Mouse (Mus musculus) spleen, postnatal 14 days (tissue): ENCODE results near the gene 1190005I06Rik.

Source experiments
- DNase-seq, 2 experiments: peaks; one replicate each; pipeline ENCODE4 v3.0.0; 2021 to 2022; ENCODE audit warnings: low spot score in 2 of 2

1190005I06Rik gene

DNA sequence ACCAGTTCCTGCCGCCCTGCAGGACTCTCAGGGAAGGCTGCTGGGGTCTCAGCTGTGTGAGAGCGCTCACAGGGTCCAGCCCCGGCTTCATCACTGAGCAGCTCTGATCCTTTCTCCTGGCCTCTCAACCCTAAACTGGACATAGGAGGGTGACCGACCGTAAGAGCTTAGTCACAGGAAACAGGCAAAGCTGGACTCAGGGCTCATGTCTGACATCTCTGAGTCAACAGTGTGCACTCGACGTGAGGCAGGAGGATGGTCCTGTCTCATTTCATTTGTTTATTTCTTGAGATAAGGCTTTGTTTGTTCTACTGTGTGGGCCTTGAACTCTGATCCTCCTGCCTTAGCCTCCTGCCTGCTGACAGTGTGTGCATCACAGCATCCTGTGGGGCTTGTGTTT lies 27.0 kb downstream of the 1190005I06Rik start:
- DNase-seq, result no peak

- DNase-seq, result no peak
These were observed 27.9 kb downstream of the 1190005I06Rik start for GRCm38 (mm10) chr8:120619235-120620180.

DNA sequence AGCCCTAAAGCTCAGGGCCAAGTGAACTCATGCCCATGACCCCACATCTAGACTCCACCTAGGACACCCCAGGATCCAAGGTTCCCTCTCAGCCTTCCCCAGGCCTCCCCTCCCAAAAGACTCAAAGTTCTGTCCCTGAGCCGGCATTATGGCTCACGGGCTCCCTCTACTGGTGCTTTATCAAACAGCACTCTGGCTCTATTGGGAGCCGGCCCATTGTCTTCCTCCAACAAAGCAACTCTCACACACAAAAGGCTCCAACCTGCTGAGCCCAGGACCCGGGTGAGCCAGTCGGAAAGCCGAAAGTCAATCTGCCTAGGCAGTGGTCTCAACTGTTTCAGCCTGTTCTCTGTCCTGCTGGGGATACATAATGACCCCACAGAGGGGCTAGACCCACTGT lies 29.3 kb downstream of the 1190005I06Rik start:
- DNase-seq, result peak; percentile 27 to 55

GRCm38 (mm10) chr8:120616663-120617626 lies 30.5 kb downstream of the 1190005I06Rik start:
- DNase-seq, result no peak

- no peak for DNase-seq
These were observed 32.9 kb downstream of the 1190005I06Rik start for GRCm38 (mm10) chr8:120614491-120614890.

GRCm38 (mm10) chr8:120610824-120611223 lies 36.6 kb downstream of the 1190005I06Rik start:
- DNase-seq, result no peak

- peak; percentile 58 to 77 for DNase-seq
These were observed 39.5 kb downstream of the 1190005I06Rik start for GRCm38 (mm10) chr8:120607885-120608284.

- no peak for DNase-seq
These were observed 40.0 kb downstream of the 1190005I06Rik start for GRCm38 (mm10) chr8:120607460-120607859.

DNA sequence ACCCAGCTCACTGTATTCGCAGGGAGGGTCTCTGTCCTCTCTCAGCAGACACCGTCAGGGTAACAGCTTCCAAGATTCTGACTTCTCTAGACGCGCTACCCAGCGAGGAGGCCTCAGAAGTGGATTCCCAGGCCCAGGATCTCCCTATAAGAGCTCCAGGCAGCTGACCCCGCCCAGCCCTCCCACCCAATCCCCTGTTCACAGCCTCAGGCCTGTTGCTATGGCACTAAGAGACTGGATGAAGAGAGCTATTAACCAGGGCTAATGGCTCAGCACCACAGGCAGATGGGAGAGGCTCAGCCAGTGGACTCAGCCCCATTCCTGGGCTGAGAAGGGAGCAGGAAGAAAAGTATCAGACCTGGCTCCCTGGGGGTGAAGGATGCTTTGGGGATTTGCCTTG lies 44.8 kb downstream of the 1190005I06Rik start:
- no peak for DNase-seq

DNA sequence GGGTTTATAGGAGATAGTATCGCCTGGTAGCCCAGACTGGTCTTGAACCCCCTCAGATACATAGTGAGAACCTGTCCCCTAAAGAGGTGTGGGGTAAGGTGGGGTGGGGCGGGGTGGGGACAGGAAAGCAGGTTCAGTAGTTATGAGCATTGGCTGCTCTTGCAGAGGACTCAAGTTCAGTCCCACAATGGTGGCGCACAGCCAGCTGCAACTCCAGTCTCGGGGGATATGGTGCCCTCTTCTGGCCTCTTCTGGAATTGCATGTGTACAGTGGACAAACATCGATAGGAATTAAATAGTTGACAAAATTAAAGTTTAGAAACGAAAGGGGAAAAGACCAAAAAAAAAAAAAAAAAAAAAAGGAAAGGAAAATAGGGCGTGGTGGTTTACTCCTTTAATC lies 47.9 kb downstream of the 1190005I06Rik start:
- peak; percentile 59 to 79 for DNase-seq

- DNase-seq, result no peak
These were observed 48.9 kb downstream of the 1190005I06Rik start for GRCm38 (mm10) chr8:120598579-120598978.

DNA sequence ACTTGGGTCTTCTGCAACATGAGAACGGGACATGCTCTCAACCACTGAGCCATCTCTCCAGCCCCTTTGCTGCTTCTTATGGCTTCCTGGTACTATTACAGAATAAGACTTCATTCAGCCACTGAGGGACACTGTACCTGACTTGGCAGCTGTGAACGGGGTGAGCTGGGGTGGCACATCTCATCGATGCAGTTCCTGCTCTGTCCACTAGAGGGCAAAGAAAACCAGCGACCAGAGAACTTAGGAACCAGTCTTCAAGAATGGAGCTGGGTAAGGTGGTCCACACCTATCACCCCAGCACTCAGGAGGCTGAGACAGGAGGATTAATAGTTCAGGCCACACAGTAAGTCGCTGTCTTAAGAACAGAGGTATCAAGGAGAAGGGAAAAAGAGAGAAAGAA lies 51.5 kb downstream of the 1190005I06Rik start:
- peak in 1 of 2 experiments; percentile 60 for DNase-seq

DNA sequence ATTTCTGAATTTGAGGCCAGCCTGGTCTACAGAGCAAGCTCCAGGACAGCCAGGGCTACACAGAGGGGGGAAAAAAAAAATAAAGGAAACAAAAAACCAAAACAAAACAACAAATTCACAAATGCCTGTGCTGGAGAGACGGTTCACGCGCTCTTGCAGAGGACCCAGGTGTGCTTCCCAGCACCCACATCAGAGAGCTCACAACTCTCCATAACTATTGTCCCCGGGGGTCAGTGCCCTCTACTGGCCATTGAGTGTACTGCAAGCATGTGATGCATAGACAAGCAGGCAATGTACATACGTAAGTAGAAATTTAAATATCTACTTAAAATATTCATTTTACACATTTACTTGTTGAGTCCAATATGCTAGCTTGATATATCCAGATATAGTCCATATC lies 52.9 kb downstream of the 1190005I06Rik start:
- no peak for DNase-seq

GRCm38 (mm10) chr8:120591587-120592292 lies 55.7 kb downstream of the 1190005I06Rik start:
- DNase-seq, result no peak

GRCm38 (mm10) chr8:120589921-120590320 lies 57.5 kb downstream of the 1190005I06Rik start:
- DNase-seq, result no peak

DNA sequence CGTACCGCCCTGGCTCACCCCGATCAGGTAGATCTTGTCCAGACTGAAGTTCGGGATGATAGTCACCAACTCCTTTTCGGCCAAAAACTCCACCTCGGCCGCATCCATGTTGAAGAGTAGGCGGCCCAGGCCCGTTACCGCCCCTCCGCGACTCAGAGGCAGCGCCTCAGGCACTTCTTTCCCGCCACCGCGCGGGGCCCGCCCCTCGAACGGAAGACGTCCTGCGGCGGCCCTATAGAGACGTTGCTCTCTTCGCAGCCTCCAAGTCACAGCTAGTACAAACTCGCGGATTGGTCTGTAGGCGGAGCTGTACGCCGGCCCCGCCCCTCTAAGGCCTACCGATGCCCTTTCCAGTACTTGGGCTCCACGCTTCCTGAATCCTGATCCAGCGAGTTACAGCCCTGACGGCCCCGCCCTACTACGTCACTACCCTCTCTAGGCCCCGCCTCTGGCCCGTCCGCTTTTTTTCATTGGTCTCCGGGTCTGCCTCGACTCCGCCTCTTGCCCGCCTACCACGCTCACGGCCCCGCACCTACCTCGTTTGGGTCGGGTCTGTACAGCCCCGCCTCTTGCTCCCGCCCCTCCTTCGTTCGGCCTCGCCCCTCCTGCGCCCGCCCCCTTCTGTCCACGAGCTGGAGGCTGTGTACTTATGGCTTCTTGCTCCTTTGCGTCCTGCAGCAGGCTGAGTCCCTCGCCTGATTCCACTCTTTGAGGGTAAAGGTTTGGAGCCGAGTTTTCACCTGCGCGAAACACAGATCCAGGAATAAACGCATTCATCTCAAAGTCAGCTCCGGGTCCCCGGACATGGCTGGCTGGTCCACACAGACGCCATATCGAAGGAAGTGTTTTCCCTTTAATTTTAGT lies 58.3 kb downstream of the 1190005I06Rik start, which contains the start of gene Gins2:
Gene Gins2 (minus strand): TSS at position 397 of the 864 bp plus-strand sequence.
- peak; percentile 96 to 97 for DNase-seq

- no peak for DNase-seq
These were observed 61.9 kb downstream of the 1190005I06Rik start for GRCm38 (mm10) chr8:120585521-120585920.

DNA sequence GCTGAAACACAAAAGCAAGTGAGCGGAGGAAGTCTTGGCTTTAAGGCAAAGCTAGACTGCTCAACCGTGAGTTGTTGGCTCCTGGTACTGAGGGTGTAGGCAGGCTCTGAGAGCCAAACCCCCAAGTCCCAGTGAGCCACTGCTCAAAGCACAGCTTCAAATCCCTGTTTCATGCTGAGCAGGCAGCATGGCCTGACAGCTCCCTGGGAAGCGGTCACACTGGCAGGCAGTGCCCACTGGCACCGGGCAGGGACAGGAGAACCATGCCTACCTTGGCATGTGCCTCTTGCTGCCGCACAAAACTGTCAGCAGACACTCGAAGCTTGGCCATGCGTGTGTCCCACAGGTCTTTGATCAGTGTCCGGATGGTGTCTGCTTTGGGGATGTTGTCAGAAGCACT lies 65.6 kb downstream of the 1190005I06Rik start:
- DNase-seq, result no peak

DNA sequence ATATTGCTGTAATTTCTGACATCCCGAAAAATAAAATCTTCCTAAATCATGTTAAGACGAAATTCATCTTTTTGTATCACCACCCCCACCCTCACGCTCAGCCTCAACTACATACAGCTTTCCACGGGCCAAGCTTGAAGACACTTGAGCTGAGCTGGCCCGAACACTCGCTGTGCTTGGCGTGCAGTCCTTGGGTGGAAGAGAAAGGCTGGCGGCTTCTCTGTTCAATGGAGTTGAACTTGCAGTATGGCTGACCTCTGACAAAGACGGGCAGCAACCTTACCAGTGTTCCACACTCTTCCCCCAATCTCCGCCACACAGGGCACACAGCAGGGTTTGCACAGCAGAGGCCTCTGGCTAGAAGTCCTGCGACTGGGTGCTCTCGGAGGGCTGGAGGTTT lies 66.1 kb downstream of the 1190005I06Rik start:
- DNase-seq, result no peak

- DNase-seq, result no peak
These were observed 67.0 kb downstream of the 1190005I06Rik start for GRCm38 (mm10) chr8:120580336-120581000.
